Mouse (Mus musculus) brain, embryonic 18.5 days (tissue): Measurements from ENCODE around the gene Secisbp2.

Source experiments
- DNase-seq: peaks from one replicate; pipeline ENCODE4 v3.0.0-alpha.2; 2012; ENCODE audit warnings: low read depth, low spot score

The Secisbp2 gene

DNA sequence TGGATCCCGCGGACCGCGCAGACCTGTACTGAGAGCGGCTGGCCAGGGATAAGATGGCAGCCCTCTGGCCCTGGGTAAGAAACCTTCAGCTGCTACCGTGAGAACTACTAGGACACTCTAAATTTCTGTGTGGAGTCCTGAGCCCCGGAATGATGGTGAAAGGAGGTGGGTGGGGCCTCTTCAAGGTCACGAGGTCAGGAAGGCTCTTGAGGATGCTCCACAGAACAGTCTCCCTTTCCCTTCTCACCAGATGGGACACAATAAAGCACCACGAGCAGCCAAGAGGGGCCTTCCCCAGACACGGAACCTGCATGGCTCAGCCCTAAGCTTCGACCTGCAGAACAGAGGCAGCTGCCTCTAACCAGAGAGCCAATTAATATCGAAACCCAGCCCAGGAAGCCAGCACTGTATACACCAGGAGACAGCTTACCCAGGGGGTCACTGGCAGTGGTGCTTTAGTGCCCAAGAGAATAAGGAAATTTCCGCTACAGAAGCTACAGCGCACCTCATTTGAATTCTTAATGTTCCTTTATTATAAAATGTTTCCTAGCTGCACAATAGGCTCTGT lies 80.7 kb downstream of the Secisbp2 start:
- DNase-seq: no peak
